Mouse (Mus musculus) mesoderm, embryonic 11.5 days (tissue): Measurements from ENCODE around the gene Mgat5.

Experiments
- DNase-seq: peaks from one replicate; pipeline ENCODE4 v3.0.0-alpha.2; 2012; ENCODE audit warnings: low read depth, low spot score

The Mgat5 gene

GRCm38 (mm10) chr1:127338833-127339487 is 134.1 kb downstream of the Mgat5 start:
- DNase-seq, result no peak

- DNase-seq, result no peak
Observed at GRCm38 (mm10) chr1:127340296-127340695, 135.5 kb downstream of the Mgat5 start.

- DNase-seq, result no peak
Observed at GRCm38 (mm10) chr1:127344913-127345312, 140.1 kb downstream of the Mgat5 start.

GRCm38 (mm10) chr1:127346596-127347139 is 141.9 kb downstream of the Mgat5 start:
- DNase-seq, result no peak

- no peak for DNase-seq
Observed at GRCm38 (mm10) chr1:127347878-127348620, 143.2 kb downstream of the Mgat5 start.

GRCm38 (mm10) chr1:127348642-127349341 is 144.0 kb downstream of the Mgat5 start:
- DNase-seq, result peak; percentile 53

- no peak for DNase-seq
Observed at GRCm38 (mm10) chr1:127351380-127352057, 146.7 kb downstream of the Mgat5 start.

- DNase-seq, result no peak
Observed at GRCm38 (mm10) chr1:127352131-127352793, 147.4 kb downstream of the Mgat5 start.

- DNase-seq, result no peak
Observed at GRCm38 (mm10) chr1:127353408-127353807, 148.6 kb downstream of the Mgat5 start.

- no peak for DNase-seq
Observed at GRCm38 (mm10) chr1:127354152-127354551, 149.3 kb downstream of the Mgat5 start.

- DNase-seq, result no peak
Observed at GRCm38 (mm10) chr1:127355034-127355433, 150.2 kb downstream of the Mgat5 start.

GRCm38 (mm10) chr1:127363638-127364037 is 158.8 kb downstream of the Mgat5 start:
- DNase-seq, result no peak

GRCm38 (mm10) chr1:127365706-127366105 is 160.9 kb downstream of the Mgat5 start:
- DNase-seq, result no peak

- no peak for DNase-seq
Observed at GRCm38 (mm10) chr1:127366111-127366510, 161.3 kb downstream of the Mgat5 start.

GRCm38 (mm10) chr1:127368513-127368912 is 163.7 kb downstream of the Mgat5 start:
- no peak for DNase-seq

- DNase-seq, result no peak
Observed at GRCm38 (mm10) chr1:127369538-127369937, 164.7 kb downstream of the Mgat5 start.

GRCm38 (mm10) chr1:127372096-127372495 is 167.3 kb downstream of the Mgat5 start:
- no peak for DNase-seq

- no peak for DNase-seq
Observed at GRCm38 (mm10) chr1:127373559-127373958, 168.7 kb downstream of the Mgat5 start.

GRCm38 (mm10) chr1:127374157-127374556 is 169.3 kb downstream of the Mgat5 start:
- no peak for DNase-seq

GRCm38 (mm10) chr1:127380140-127380539 is 175.3 kb downstream of the Mgat5 start:
- DNase-seq, result no peak
